Mouse (Mus musculus) limb, embryonic 11.5 days (tissue): ENCODE data around the gene Phldb1. TPM values are rescaled to one million over a fixed set of nuclear protein-coding genes. Genes with fewer than 3 reads are reported as not detected.
"Not testable (repeated sequence)": the region's sequence is repeated elsewhere in the genome, so short reads cannot be mapped to it uniquely, and the experiment has no call there.

Experiments used
- ATAC-seq: fragments of 200-750 bp; cut with Nextera tagmentation; 2 replicates; pipeline ENCODE4 v1.8.0; 2017; ENCODE audit warnings: low read depth; ENCODE audit not compliant: insufficient number of reproducible peaks, low FRiP score, low TSS enrichment
- DNase-seq: peaks from one replicate; pipeline ENCODE4 v3.0.0-alpha.2; 2015; ENCODE audit warnings: low spot score
- H3K27ac ChIP-seq: fragments of 300-500 bp; sonication (generic); replicated peaks from 2 replicates; pipeline ENCODE4 v1.5.1; 2014; ENCODE audit warnings: low read depth, mild to moderate bottlenecking, low read length
- H3K27me3 ChIP-seq: fragments of 300-500 bp; sonication (generic); 2 replicates; pipeline ENCODE4 v1.6.1; 2014; ENCODE audit warnings: mild to moderate bottlenecking, low read length, mixed read lengths; ENCODE audit not compliant: control insufficient read depth, insufficient read depth
- H3K36me3 ChIP-seq: fragments of 300-500 bp; sonication (generic); 2 replicates; pipeline ENCODE4 v1.6.1; 2014; ENCODE audit warnings: mild to moderate bottlenecking, low read length, moderate library complexity, mixed read lengths; ENCODE audit not compliant: control insufficient read depth, insufficient read depth
- H3K4me1 ChIP-seq: fragments of 300-500 bp; sonication (generic); 2 replicates; pipeline ENCODE4 v1.6.1; 2014; ENCODE audit warnings: low read length, mixed read lengths; ENCODE audit not compliant: control insufficient read depth, insufficient read depth
- H3K4me2 ChIP-seq: fragments of 300-500 bp; sonication (generic); 2 replicates; pipeline ENCODE4 v1.6.1; 2014; ENCODE audit warnings: low read depth, mild to moderate bottlenecking, moderate library complexity; ENCODE audit not compliant: severe bottlenecking
- H3K4me3 ChIP-seq: fragments of 300-500 bp; sonication (generic); 2 replicates; pipeline ENCODE4 v1.5.1; 2014; ENCODE audit warnings: low read depth, low read length
- H3K9ac ChIP-seq: fragments of 300-500 bp; sonication (generic); 2 replicates; pipeline ENCODE4 v1.6.1; 2014; ENCODE audit warnings: mild to moderate bottlenecking, low read length
- H3K9me3 ChIP-seq: fragments of 300-500 bp; sonication (generic); 2 replicates; pipeline ENCODE4 v1.6.1; 2016; ENCODE audit warnings: low read length; ENCODE audit not compliant: control insufficient read depth
- WGBS: fragments of 180-500 bp; shearing (Covaris S2); extraction: QIAGEN DNeasy Blood & Tissue Kit; methylation state at CpG from one replicate; pipeline ENCODE4 v1.1.7; 2014; 5-methylcytosine and 5-hydroxymethylcytosine counted together
- polyA plus RNA-seq: library from polyadenylated mRNA; unstranded; fragments of >200 nt; fragmentation: Nextera tagmentation; extraction: Ambion mirVana; gene quantifications from 2 replicates; pipeline ENCODE4 v1.2.1, GENCODE M21; 2014

The Phldb1 gene
- polyA plus RNA-seq, 1 experiment from 2014 or later = 41.6 TPM

GRCm38 (mm10) chr9:44640028-44640427, 95.0 kb downstream of the Phldb1 start:
- DNase-seq = not testable (repeated sequence)

GRCm38 (mm10) chr9:44638726-44639125, 96.3 kb downstream of the Phldb1 start:
- not testable (repeated sequence) for H3K9me3 ChIP-seq

More at GRCm38 (mm10) chr9:44640028-44640427, 95.0 kb downstream of the Phldb1 start:
- H3K27ac ChIP-seq, H3K9me3 ChIP-seq, H3K9ac ChIP-seq, H3K4me2 ChIP-seq, ATAC-seq, H3K4me1 ChIP-seq, H3K4me3 ChIP-seq, H3K27me3 ChIP-seq: not testable (repeated sequence)
- peaks cover 15% of the 10 kb centered on the region for H3K36me3 ChIP-seq
- WGBS = 90% methylated on average over 1 of the region's 1 CpGs

GRCm38 (mm10) chr9:44637551-44638169, 97.3 kb downstream of the Phldb1 start:
- ATAC-seq = no peak
- Histone ChIP-seq H3K9ac (no peak overlapping the region), H3K4me2 (no peak overlapping the region), H3K4me1 (no peaks in the 10 kb centered on the region), H3K9me3 (no peaks in the 10 kb centered on the region), H3K27ac (no peak overlapping the region), H3K27me3 (no peaks in the 10 kb centered on the region), H3K4me3 (no peak overlapping the region), H3K36me3 (peaks cover 32% of the 10 kb centered on the region)
- WGBS = 89% methylated on average over 15 of the region's 15 CpGs
- no peak for DNase-seq

More at GRCm38 (mm10) chr9:44638726-44639125, 96.3 kb downstream of the Phldb1 start:
- not testable (repeated sequence) for H3K4me3 ChIP-seq, H3K27ac ChIP-seq, H3K9ac ChIP-seq, ATAC-seq, H3K27me3 ChIP-seq, H3K4me1 ChIP-seq, DNase-seq, H3K4me2 ChIP-seq
- H3K36me3 ChIP-seq = peaks cover 23% of the 10 kb centered on the region
- 91% methylated on average over 9 of the region's 9 CpGs for WGBS

Other genes starting within 250 kb of the Phldb1 start
- gene Cxcr5, start 173.3 kb downstream of the Phldb1 start, polyA plus RNA-seq = 0.05 TPM in 1 of 2 replicates, not detected in the other
- 16.1 and 18.2 TPM in 2 replicates for gene Ddx6, start 130.3 kb downstream of the Phldb1 start, polyA plus RNA-seq
- not detected in 2 replicates for gene Treh, start 62.0 kb downstream of the Phldb1 start, polyA plus RNA-seq
- gene Arcn1, start 32.6 kb upstream of the Phldb1 start, polyA plus RNA-seq = 209 and 223 TPM in 2 replicates
- gene Ift46, start 32.7 kb upstream of the Phldb1 start, polyA plus RNA-seq = 134 and 152 TPM in 2 replicates
- gene Tmem25, start 64.1 kb upstream of the Phldb1 start, polyA plus RNA-seq = 1.7 and 2.7 TPM in 2 replicates
- gene Ttc36, start 67.9 kb upstream of the Phldb1 start, polyA plus RNA-seq = 0.57 TPM in 1 of 2 replicates, not detected in the other
- 13.7 and 14.8 TPM in 2 replicates for gene Kmt2a, start 146.1 kb upstream of the Phldb1 start, polyA plus RNA-seq
- 574 and 614 TPM in 2 replicates for gene Atp5l, start 185.5 kb upstream of the Phldb1 start, polyA plus RNA-seq
- gene Ube4a, start 230.4 kb upstream of the Phldb1 start, polyA plus RNA-seq = 27.9 and 31.6 TPM in 2 replicates
- gene Cd3g, start 245.2 kb upstream of the Phldb1 start, polyA plus RNA-seq = 0.33 and 0.37 TPM in 2 replicates
- not detected in 2 replicates for gene Cd3d, start 246.6 kb upstream of the Phldb1 start, polyA plus RNA-seq